Mouse (Mus musculus) embryonic facial prominence, embryonic 11.5 days (tissue): Measurements from ENCODE around the gene Ctnna2. TPM values are rescaled to one million over a fixed set of nuclear protein-coding genes. Genes with fewer than 3 reads are reported as not detected.

Source experiments
- ATAC-seq: fragments of 200-750 bp; cut with Nextera tagmentation; replicated peaks from 2 replicates; pipeline ENCODE4 v1.8.0; 2017; ENCODE audit warnings: low read depth; ENCODE audit not compliant: insufficient number of reproducible peaks, low FRiP score, low TSS enrichment
- DNase-seq: peaks from one replicate; pipeline ENCODE4 v3.0.0-alpha.2; 2015; ENCODE audit warnings: low spot score
- H3K27ac ChIP-seq: fragments of 300-500 bp; sonication (generic); replicated peaks from 2 replicates; pipeline ENCODE4 v1.5.1; 2014; ENCODE audit warnings: mild to moderate bottlenecking, low read depth, low read length, control low read depth
- H3K27me3 ChIP-seq: fragments of 300-500 bp; sonication (generic); 2 replicates; pipeline ENCODE4 v1.6.1; 2014; ENCODE audit warnings: mild to moderate bottlenecking, low read length, moderate library complexity, mixed read lengths; ENCODE audit not compliant: control insufficient read depth, insufficient read depth
- H3K36me3 ChIP-seq: fragments of 300-500 bp; sonication (generic); replicated peaks from 2 replicates; pipeline ENCODE4 v1.6.1; 2014; ENCODE audit warnings: low read depth, mild to moderate bottlenecking, low read length, moderate library complexity, mixed read lengths; ENCODE audit not compliant: control insufficient read depth, insufficient read depth
- H3K4me1 ChIP-seq: fragments of 300-500 bp; sonication (generic); 2 replicates; pipeline ENCODE4 v1.6.1; 2014; ENCODE audit warnings: low read length, mixed read lengths; ENCODE audit not compliant: control insufficient read depth, insufficient read depth
- H3K4me2 ChIP-seq: fragments of 300-500 bp; sonication (generic); 2 replicates; pipeline ENCODE4 v1.6.1; 2014; ENCODE audit warnings: low read depth, mild to moderate bottlenecking, control low read depth, low read length, moderate library complexity
- H3K4me3 ChIP-seq: fragments of 300-500 bp; sonication (generic); 2 replicates; pipeline ENCODE4 v1.5.1; 2014; ENCODE audit warnings: low read depth, low read length, control low read depth
- H3K9ac ChIP-seq: fragments of 300-500 bp; sonication (generic); replicated peaks from 2 replicates; pipeline ENCODE4 v1.6.1; 2014; ENCODE audit warnings: mild to moderate bottlenecking, control low read depth, low read length
- H3K9me3 ChIP-seq: fragments of 300-500 bp; sonication (generic); replicated peaks from 2 replicates; pipeline ENCODE4 v1.6.1; 2016; ENCODE audit warnings: mild to moderate bottlenecking, low read length, inconsistent platforms, mixed read lengths; ENCODE audit not compliant: control insufficient read depth
- WGBS: fragments of 180-500 bp; shearing (Covaris S2); extraction: QIAGEN DNeasy Blood & Tissue Kit; methylation state at CpG from one replicate; pipeline ENCODE4 v1.1.7; 2014; 5-methylcytosine and 5-hydroxymethylcytosine counted together
- polyA plus RNA-seq: library from polyadenylated mRNA; unstranded; fragments of >200 nt; fragmentation: Nextera tagmentation; extraction: Ambion mirVana; gene quantifications from 2 replicates; pipeline ENCODE4 v1.2.1, GENCODE M21; 2014

The Ctnna2 gene
- polyA plus RNA-seq, 1 experiment from 2014 or later, result 13.7 TPM

- ATAC-seq, result no peak
- H3K9ac ChIP-seq, result no peak overlapping the region
- WGBS, result 83% methylated on average over 2 of the region's 2 CpGs
These were observed 28.8 kb downstream of the Ctnna2 start for GRCm38 (mm10) chr6:77950690-77951089.

GRCm38 (mm10) chr6:77929375-77929774, 50.1 kb downstream of the Ctnna2 start:
- no peaks in the 10 kb centered on the region for H3K9me3 ChIP-seq
- 90% methylated on average over 3 of the region's 3 CpGs for WGBS

More at GRCm38 (mm10) chr6:77950690-77951089, 28.8 kb downstream of the Ctnna2 start:
- Histone ChIP-seq H3K27me3 (no peaks in the 10 kb centered on the region), H3K4me1 (no peaks in the 10 kb centered on the region), H3K4me3 (no peak overlapping the region), H3K27ac (no peak overlapping the region), H3K9me3 (no peaks in the 10 kb centered on the region), H3K36me3 (no peaks in the 10 kb centered on the region), H3K4me2 (no peak overlapping the region)
- DNase-seq, result no peak

GRCm38 (mm10) chr6:77873150-77873549, 106.3 kb downstream of the Ctnna2 start:
- Histone ChIP-seq H3K4me2 (no peak overlapping the region), H3K9ac (no peak overlapping the region), H3K4me3 (no peak overlapping the region), H3K36me3 (no peaks in the 10 kb centered on the region), H3K27me3 (no peaks in the 10 kb centered on the region), H3K9me3 (no peaks in the 10 kb centered on the region), H3K4me1 (no peaks in the 10 kb centered on the region), H3K27ac (no peak overlapping the region)
- no peak for DNase-seq
- WGBS, result 95% methylated on average over 2 of the region's 2 CpGs
- no peak for ATAC-seq

More at GRCm38 (mm10) chr6:77929375-77929774, 50.1 kb downstream of the Ctnna2 start:
- no peak for ATAC-seq
- no peak overlapping the region for H3K9ac ChIP-seq
- no peak overlapping the region for H3K4me2 ChIP-seq
- no peaks in the 10 kb centered on the region for H3K36me3 ChIP-seq
- H3K4me1 ChIP-seq, result no peaks in the 10 kb centered on the region
- H3K27me3 ChIP-seq, result no peaks in the 10 kb centered on the region
- DNase-seq, result no peak
- no peak overlapping the region for H3K27ac ChIP-seq
- H3K4me3 ChIP-seq, result no peak overlapping the region

- no peak overlapping the region for H3K4me3 ChIP-seq
- H3K9ac ChIP-seq, result no peak overlapping the region
- H3K9me3 ChIP-seq, result no peaks in the 10 kb centered on the region
- ATAC-seq, result no peak
- H3K4me2 ChIP-seq, result no peak overlapping the region
- DNase-seq, result peak; percentile 8
- H3K27ac ChIP-seq, result no peak overlapping the region
- H3K27me3 ChIP-seq, result no peaks in the 10 kb centered on the region
- no peaks in the 10 kb centered on the region for H3K4me1 ChIP-seq
- no peaks in the 10 kb centered on the region for H3K36me3 ChIP-seq
- 34% methylated on average over 2 of the region's 2 CpGs for WGBS
These were observed 110.2 kb downstream of the Ctnna2 start for GRCm38 (mm10) chr6:77869313-77869712.

- peak; percentile 33 for DNase-seq
These were observed 111.4 kb downstream of the Ctnna2 start for GRCm38 (mm10) chr6:77868119-77868518.

GRCm38 (mm10) chr6:77863379-77863778, 116.1 kb downstream of the Ctnna2 start:
- Histone ChIP-seq H3K9me3 (no peaks in the 10 kb centered on the region), H3K27me3 (no peaks in the 10 kb centered on the region), H3K9ac (no peak overlapping the region), H3K4me1 (no peaks in the 10 kb centered on the region), H3K4me2 (no peak overlapping the region), H3K4me3 (no peak overlapping the region), H3K27ac (no peak overlapping the region), H3K36me3 (no peaks in the 10 kb centered on the region)
- no peak for ATAC-seq
- 85% methylated on average over 2 of the region's 2 CpGs for WGBS
- DNase-seq, result no peak

More at GRCm38 (mm10) chr6:77868119-77868518, 111.4 kb downstream of the Ctnna2 start:
- no peak overlapping the region for H3K4me2 ChIP-seq
- no peak overlapping the region for H3K9ac ChIP-seq
- WGBS, result 19% methylated on average over 3 of the region's 3 CpGs
- no peaks in the 10 kb centered on the region for H3K27me3 ChIP-seq
- no peaks in the 10 kb centered on the region for H3K9me3 ChIP-seq
- no peak overlapping the region for H3K27ac ChIP-seq
- no peaks in the 10 kb centered on the region for H3K36me3 ChIP-seq
- ATAC-seq, result no peak
- H3K4me3 ChIP-seq, result no peak overlapping the region
- no peaks in the 10 kb centered on the region for H3K4me1 ChIP-seq

- H3K4me1 ChIP-seq, result no peaks in the 10 kb centered on the region
- no peak overlapping the region for H3K27ac ChIP-seq
- no peak overlapping the region for H3K4me3 ChIP-seq
- ATAC-seq (no peak), DNase-seq (no peak)
- no peaks in the 10 kb centered on the region for H3K36me3 ChIP-seq
- WGBS, result 61% methylated on average over 6 of the region's 6 CpGs
- H3K9ac ChIP-seq, result no peak overlapping the region
- H3K27me3 ChIP-seq, result no peaks in the 10 kb centered on the region
- H3K9me3 ChIP-seq, result no peaks in the 10 kb centered on the region
- H3K4me2 ChIP-seq, result no peak overlapping the region
These were observed 116.7 kb downstream of the Ctnna2 start for GRCm38 (mm10) chr6:77862781-77863180.

- no peak for DNase-seq
- Histone ChIP-seq H3K4me2 (no peak overlapping the region), H3K27me3 (no peaks in the 10 kb centered on the region), H3K36me3 (no peaks in the 10 kb centered on the region), H3K4me1 (no peaks in the 10 kb centered on the region), H3K4me3 (no peak overlapping the region), H3K9me3 (no peaks in the 10 kb centered on the region), H3K9ac (no peak overlapping the region), H3K27ac (no peak overlapping the region)
- ATAC-seq, result no peak
- WGBS, result 90% methylated on average over 1 of the region's 1 CpGs
These were observed 130.1 kb downstream of the Ctnna2 start for GRCm38 (mm10) chr6:77849438-77849837.
